Mouse (Mus musculus) spleen, adult 2 months (tissue): ENCODE data around the gene Gorab. TPM values are rescaled to one million over a fixed set of nuclear protein-coding genes. Genes with fewer than 3 reads are reported as not detected.

Source experiments
- DNase-seq, 2 experiments: peaks; one replicate each; pipeline versions ENCODE4 v3.0.0 to v3.0.0-alpha.2; 2012 to 2021; ENCODE audit warnings: low spot score in 2 of 2, low read depth in 1 of 2
- H3K27ac ChIP-seq: fragments of 200-500 bp; 2 replicates; pipeline ENCODE4 v1.5.1; 2012; ENCODE audit warnings: low read length, inconsistent platforms; ENCODE audit not compliant: insufficient read depth
- H3K27me3 ChIP-seq: fragments of 200-500 bp; 2 replicates; pipeline ENCODE4 v1.6.1; 2012; ENCODE audit warnings: mild to moderate bottlenecking, moderate library complexity, low read length, inconsistent platforms; ENCODE audit not compliant: control insufficient read depth, insufficient read depth
- H3K36me3 ChIP-seq: fragments of 200-500 bp; 2 replicates; pipeline ENCODE4 v1.6.1; 2012; ENCODE audit warnings: mild to moderate bottlenecking, low read length, inconsistent platforms; ENCODE audit not compliant: control insufficient read depth, insufficient read depth
- H3K4me1 ChIP-seq: fragments of 200-500 bp; 2 replicates; pipeline ENCODE4 v1.6.1; 2011; ENCODE audit warnings: inconsistent platforms; ENCODE audit not compliant: control insufficient read depth, insufficient read depth, insufficient read length
- H3K4me3 ChIP-seq: fragments of 200-500 bp; 2 replicates; pipeline ENCODE4 v1.5.1; 2011; ENCODE audit warnings: mild to moderate bottlenecking, inconsistent platforms; ENCODE audit not compliant: insufficient read depth, insufficient read length; ENCODE audit errors: extremely low read depth
- CTCF ChIP-seq: fragments of 200-500 bp; IDR thresholded peaks from 2 replicates; pipeline ENCODE4 v1.5.1; 2011; ENCODE audit warnings: mild to moderate bottlenecking, inconsistent platforms; ENCODE audit not compliant: insufficient read depth, insufficient read length, insufficient replicate concordance; ENCODE audit errors: extremely low read depth
- POLR2A ChIP-seq: fragments of 200-500 bp; IDR thresholded peaks from 2 replicates; pipeline ENCODE4 v1.6.1; 2011; ENCODE audit warnings: low read depth, low read length, inconsistent platforms
- WGBS: fragments of 180-500 bp; shearing (Covaris S2); methylation state at CpG from one replicate; pipeline ENCODE4 v1.1.7; 2018; 5-methylcytosine and 5-hydroxymethylcytosine counted together
- polyA plus RNA-seq: library from polyadenylated mRNA; depleted of rRNA; stranded (reverse); fragments of >200 nt; gene quantifications from 2 replicates; pipeline ENCODE4 v1.2.3, GENCODE M21; 2012; rRNA removed

Gene Gorab
- polyA plus RNA-seq, 1 experiment, result 0.76 TPM

DNA sequence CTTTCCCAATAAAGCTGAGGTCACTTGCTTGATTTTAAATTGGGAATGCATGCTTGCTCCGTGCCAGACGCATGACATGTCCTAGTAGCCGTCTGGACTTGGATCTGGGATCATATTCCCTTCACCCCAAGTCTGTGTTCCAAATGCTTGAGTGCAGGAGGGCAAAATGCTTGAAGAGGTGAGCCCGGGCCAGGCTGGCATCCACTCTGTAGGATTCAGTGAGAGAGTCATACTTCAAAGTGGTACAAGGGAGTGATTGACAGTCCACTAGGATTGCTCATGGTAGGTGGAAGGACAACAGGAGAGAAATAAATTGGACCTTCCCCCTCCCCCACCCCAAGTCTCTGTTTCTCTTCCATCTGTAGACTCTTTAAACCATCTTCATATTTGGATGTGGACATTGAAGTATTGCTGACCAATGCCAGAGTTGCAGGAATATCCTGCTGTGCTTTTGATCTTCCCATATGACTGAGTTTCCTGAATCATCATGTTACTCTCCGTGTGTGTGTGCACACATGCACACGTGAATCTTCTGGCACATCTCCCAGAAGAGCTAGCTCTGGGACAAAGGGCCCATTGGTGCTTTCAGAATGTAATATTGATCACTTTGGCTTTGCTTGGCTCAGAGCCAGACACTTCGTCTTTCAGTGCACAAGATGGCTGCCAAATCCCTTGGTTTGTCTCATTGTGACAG is 64.8 kb downstream of the Gorab start:
- Histone ChIP-seq H3K27me3 (no peaks in the 10 kb centered on the region), H3K4me3 (no peak overlapping the region), H3K4me1 (no peaks in the 10 kb centered on the region), H3K36me3 (no peaks in the 10 kb centered on the region), H3K27ac (no peak overlapping the region)
- DNase-seq, result no peak
- 86% methylated on average over 7 of the region's 7 CpGs for WGBS
- no peak for TF ChIP-seq POLR2A
- no peak for TF ChIP-seq CTCF

DNA sequence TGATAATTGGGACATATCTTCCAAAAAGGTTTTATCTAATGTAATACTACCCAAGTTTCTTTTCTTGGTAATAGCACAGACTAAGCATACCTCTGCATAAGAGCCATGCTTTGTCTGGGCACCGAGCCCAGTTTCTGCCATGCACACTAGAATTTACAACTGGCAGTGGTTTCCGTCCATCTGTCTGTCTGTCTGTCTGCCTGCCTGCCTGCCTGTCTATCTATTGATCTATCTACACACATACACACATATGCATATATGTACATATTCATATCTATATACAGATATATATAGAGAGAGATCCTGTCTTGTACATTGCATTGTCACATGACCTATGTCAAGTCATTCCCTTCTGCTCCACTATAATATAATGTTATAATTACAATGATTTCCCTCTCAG is 65.6 kb downstream of the Gorab start:
- DNase-seq, result no peak
- no peaks in the 10 kb centered on the region for H3K36me3 ChIP-seq
- TF ChIP-seq POLR2A (no peak), CTCF (no peak)
- WGBS, result 48% methylated on average over 2 of the region's 2 CpGs
- no peaks in the 10 kb centered on the region for H3K27me3 ChIP-seq
- no peak overlapping the region for H3K27ac ChIP-seq
- H3K4me3 ChIP-seq, result no peak overlapping the region
- no peaks in the 10 kb centered on the region for H3K4me1 ChIP-seq

Other genes with a start within 250 kb of the Gorab start
- 1.6 and 1.7 TPM in 2 replicates for gene Prrx1, start 90.0 kb downstream of the Gorab start, polyA plus RNA-seq